Mouse (Mus musculus) spleen, adult 2 months (tissue): Measurements from ENCODE around the gene Dnah1. TPM values are rescaled to one million over a fixed set of nuclear protein-coding genes. Genes with fewer than 3 reads are reported as not detected.

Experiments
- DNase-seq, 2 experiments: peaks; one replicate each; pipeline versions ENCODE4 v3.0.0 to v3.0.0-alpha.2; 2012 to 2021; ENCODE audit warnings: low spot score in 2 of 2, low read depth in 1 of 2
- H3K27ac ChIP-seq: fragments of 200-500 bp; 2 replicates; pipeline ENCODE4 v1.5.1; 2012; ENCODE audit warnings: low read length, inconsistent platforms; ENCODE audit not compliant: insufficient read depth
- H3K27me3 ChIP-seq: fragments of 200-500 bp; 2 replicates; pipeline ENCODE4 v1.6.1; 2012; ENCODE audit warnings: mild to moderate bottlenecking, moderate library complexity, low read length, inconsistent platforms; ENCODE audit not compliant: control insufficient read depth, insufficient read depth
- H3K36me3 ChIP-seq: fragments of 200-500 bp; 2 replicates; pipeline ENCODE4 v1.6.1; 2012; ENCODE audit warnings: mild to moderate bottlenecking, low read length, inconsistent platforms; ENCODE audit not compliant: control insufficient read depth, insufficient read depth
- H3K4me1 ChIP-seq: fragments of 200-500 bp; 2 replicates; pipeline ENCODE4 v1.6.1; 2011; ENCODE audit warnings: inconsistent platforms; ENCODE audit not compliant: control insufficient read depth, insufficient read depth, insufficient read length
- H3K4me3 ChIP-seq: fragments of 200-500 bp; 2 replicates; pipeline ENCODE4 v1.5.1; 2011; ENCODE audit warnings: mild to moderate bottlenecking, inconsistent platforms; ENCODE audit not compliant: insufficient read depth, insufficient read length; ENCODE audit errors: extremely low read depth
- CTCF ChIP-seq: fragments of 200-500 bp; IDR thresholded peaks from 2 replicates; pipeline ENCODE4 v1.5.1; 2011; ENCODE audit warnings: mild to moderate bottlenecking, inconsistent platforms; ENCODE audit not compliant: insufficient read depth, insufficient read length, insufficient replicate concordance; ENCODE audit errors: extremely low read depth
- POLR2A ChIP-seq: fragments of 200-500 bp; IDR thresholded peaks from 2 replicates; pipeline ENCODE4 v1.6.1; 2011; ENCODE audit warnings: low read depth, low read length, inconsistent platforms
- WGBS: fragments of 180-500 bp; shearing (Covaris S2); methylation state at CpG from one replicate; pipeline ENCODE4 v1.1.7; 2018; 5-methylcytosine and 5-hydroxymethylcytosine counted together
- polyA plus RNA-seq: library from polyadenylated mRNA; depleted of rRNA; stranded (reverse); fragments of >200 nt; gene quantifications from 2 replicates; pipeline ENCODE4 v1.2.3, GENCODE M21; 2012

Gene Dnah1
- polyA plus RNA-seq, 1 experiment: 0.30 TPM

DNA sequence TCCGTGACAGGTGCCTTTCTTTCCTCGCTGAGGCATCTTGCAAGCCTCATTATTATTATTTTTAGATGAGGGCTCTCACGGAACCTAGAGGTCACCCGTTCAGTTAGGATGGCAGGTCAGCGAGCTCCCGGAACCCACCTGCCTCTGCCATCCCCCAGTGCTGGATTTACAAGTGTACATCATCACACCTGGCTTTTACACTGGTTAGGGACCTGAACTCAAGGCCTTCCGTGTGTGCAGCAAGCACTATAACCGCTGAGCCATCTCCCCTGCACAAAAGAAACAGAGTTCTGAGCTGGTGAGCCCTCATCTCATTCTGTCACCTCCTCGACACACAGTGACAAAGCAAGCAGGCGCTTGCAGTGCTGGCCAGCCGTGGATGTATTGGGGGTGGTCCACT lies 2.5 kb downstream of the Dnah1 start:
- no peak overlapping the region for H3K4me3 ChIP-seq
- no peaks in the 10 kb centered on the region for H3K36me3 ChIP-seq
- DNase-seq: no peak
- H3K4me1 ChIP-seq: peaks cover 3% of the 10 kb centered on the region; the same call in 1 of the 2 replicates
- H3K27ac ChIP-seq: no peak overlapping the region
- no peaks in the 10 kb centered on the region for H3K27me3 ChIP-seq
- 92% methylated on average over 11 of the region's 11 CpGs for WGBS
- TF ChIP-seq CTCF: no peak
- TF ChIP-seq POLR2A: no peak

DNA sequence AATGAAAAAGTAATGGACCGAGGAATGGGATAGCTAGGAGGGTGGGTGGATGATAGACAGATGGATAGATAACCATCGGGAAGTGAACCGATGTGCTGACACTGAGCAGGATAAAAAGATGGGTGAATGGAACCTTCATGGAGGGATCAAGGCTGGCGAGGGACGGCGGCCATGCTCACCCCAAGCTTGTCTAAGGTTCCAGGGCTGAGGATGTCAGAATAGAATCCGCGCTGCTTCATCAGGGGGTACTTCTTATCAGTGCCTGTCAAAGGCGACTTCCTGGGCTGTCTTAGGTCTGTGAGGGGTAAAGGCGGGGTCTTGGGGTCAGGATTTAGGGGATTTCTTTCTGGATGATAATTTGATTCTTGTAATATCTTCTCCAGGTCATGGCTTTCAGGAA lies 4.2 kb downstream of the Dnah1 start:
- Histone ChIP-seq H3K4me3 (no peak overlapping the region), H3K27me3 (no peaks in the 10 kb centered on the region), H3K27ac (no peak overlapping the region), H3K4me1 (peaks cover 3% of the 10 kb centered on the region; the same call in 1 of the 2 replicates), H3K36me3 (no peaks in the 10 kb centered on the region)
- no peak for DNase-seq
- TF ChIP-seq CTCF: no peak
- TF ChIP-seq POLR2A: no peak
- WGBS: 87% methylated on average over 10 of the region's 10 CpGs

DNA sequence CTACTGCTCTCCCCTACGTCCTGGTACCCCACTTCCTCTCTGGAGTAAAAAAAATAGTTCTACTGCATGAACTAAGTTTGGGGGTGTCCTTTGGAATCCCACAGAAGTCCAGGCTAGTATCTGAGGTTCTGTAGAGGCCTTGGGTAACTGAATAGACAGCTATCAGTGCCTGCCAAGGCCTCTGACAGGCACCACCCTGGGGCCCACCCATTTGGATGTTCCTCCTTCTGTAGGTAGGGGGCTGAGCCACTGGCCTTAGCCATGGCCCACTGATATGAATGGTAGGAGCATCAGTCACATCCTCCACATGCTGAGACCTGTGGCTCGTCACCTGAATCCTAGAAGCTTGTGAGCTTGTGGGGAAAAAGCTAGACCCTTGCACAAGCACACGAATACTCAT lies 5.9 kb downstream of the Dnah1 start:
- Histone ChIP-seq H3K4me3 (no peak overlapping the region), H3K27me3 (no peaks in the 10 kb centered on the region), H3K4me1 (peaks cover 11% of the 10 kb centered on the region; the same call in 1 of the 2 replicates), H3K36me3 (no peaks in the 10 kb centered on the region), H3K27ac (no peak overlapping the region)
- 83% methylated on average over 3 of the region's 3 CpGs for WGBS
- no peak for DNase-seq
- TF ChIP-seq POLR2A: no peak
- no peak for TF ChIP-seq CTCF

DNA sequence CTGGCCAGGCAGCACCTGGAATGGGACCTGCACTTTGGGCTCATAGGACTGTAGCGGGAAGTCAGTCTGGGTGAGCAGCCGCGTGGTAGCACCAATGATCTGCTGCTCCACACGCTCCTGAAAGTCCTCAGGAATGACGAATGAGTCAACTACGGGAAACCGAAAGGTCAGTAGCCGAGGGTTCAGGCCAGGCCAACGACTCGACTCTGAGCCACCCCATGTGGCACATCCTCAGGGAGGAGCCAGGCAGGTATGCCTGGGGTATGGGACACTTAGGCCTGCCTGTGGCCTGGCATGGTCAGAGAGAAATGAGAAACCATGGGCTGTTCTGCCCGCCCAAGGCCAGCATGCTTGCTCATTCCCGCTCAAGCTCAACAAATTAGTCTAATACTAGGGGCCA lies 7.1 kb downstream of the Dnah1 start:
- Histone ChIP-seq H3K4me1 (peaks cover 17% of the 10 kb centered on the region; the same call in 1 of the 2 replicates), H3K27ac (no peak overlapping the region), H3K4me3 (no peak overlapping the region), H3K27me3 (no peaks in the 10 kb centered on the region), H3K36me3 (no peaks in the 10 kb centered on the region)
- TF ChIP-seq CTCF: no peak
- no peak for TF ChIP-seq POLR2A
- no peak for DNase-seq
- WGBS: 89% methylated on average over 12 of the region's 12 CpGs

DNA sequence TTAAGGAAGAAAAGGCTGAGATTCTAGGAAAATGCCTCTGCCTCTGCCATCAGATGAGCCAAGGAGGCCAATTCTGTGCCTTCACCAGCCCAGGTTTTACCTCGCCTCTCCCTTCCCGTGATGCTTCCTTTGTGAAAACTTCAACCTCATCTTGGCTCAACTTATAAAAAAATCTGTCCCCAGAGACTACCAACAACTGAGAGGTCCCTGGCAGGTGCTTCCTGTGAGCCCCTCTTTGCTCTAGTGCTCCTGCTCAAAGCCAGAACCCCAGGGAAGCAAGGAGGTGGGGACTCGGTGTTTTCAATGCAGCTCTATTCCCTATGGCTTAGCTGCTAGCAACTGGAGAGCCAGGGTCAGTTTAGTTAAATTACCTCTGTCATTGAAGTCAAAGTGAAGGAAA lies 10.5 kb downstream of the Dnah1 start:
- TF ChIP-seq CTCF (no peak), POLR2A (no peak)
- Histone ChIP-seq H3K36me3 (no peaks in the 10 kb centered on the region), H3K4me3 (no peak overlapping the region), H3K4me1 (peaks cover 19% of the 10 kb centered on the region; the same call in 1 of the 2 replicates), H3K27me3 (no peaks in the 10 kb centered on the region), H3K27ac (no peak overlapping the region)
- WGBS: 9% methylated on average over 3 of the region's 3 CpGs
- no peak for DNase-seq

DNA sequence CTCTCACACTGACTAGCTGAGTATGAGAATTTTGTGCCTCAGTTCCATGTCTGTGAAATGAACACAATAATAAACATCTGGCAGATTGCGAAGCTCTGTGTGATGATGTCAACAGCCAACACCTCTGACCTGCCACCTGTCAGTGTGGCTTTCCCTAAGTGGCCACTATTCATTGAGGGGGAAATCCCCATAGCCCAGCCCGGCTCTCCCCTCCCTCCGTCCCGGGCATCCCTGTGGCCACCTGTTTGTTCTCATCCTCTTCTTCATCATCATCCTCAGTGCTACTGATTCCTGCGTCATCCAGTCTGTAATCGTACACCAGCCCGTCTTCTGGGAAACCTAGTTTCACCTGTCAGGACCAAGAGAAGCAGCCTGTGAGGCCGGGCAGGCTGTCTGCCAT lies 38.0 kb downstream of the Dnah1 start:
- no peak for DNase-seq
- Histone ChIP-seq H3K36me3 (no peaks in the 10 kb centered on the region), H3K4me3 (no peak overlapping the region), H3K27ac (no peak overlapping the region), H3K4me1 (no peaks in the 10 kb centered on the region), H3K27me3 (no peaks in the 10 kb centered on the region)
- 86% methylated on average over 8 of the region's 8 CpGs for WGBS
- TF ChIP-seq POLR2A (no peak), CTCF (no peak)

DNA sequence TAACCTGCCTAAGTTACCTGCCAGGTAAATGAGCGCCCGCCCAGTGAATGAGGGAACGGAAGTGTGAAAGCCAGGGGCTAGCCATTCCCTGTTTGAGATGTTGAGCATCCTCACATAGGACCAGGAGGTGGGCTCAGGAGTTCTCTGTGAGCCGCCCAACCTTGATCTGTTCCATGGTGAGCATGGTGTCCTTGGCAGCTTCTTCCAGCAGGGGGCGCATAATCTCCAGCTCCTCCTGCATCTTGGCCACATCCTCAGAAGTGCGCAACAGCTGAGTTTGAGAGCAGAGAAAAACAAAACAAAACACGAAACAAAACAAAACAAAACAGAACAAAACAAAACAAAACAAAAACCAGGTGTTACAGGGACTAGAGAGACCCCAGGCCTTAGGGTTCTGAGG lies 51.5 kb downstream of the Dnah1 start:
- H3K4me3 ChIP-seq: no peak overlapping the region
- no peaks in the 10 kb centered on the region for H3K36me3 ChIP-seq
- H3K27me3 ChIP-seq: no peaks in the 10 kb centered on the region
- peak; percentile 83; the same call in 1 of the 2 replicates for TF ChIP-seq CTCF
- TF ChIP-seq POLR2A: no peak
- 25% methylated on average over 7 of the region's 7 CpGs for WGBS
- H3K27ac ChIP-seq: no peak overlapping the region
- no peaks in the 10 kb centered on the region for H3K4me1 ChIP-seq
- peak; percentile 52 to 70 for DNase-seq
